Mouse (Mus musculus) yolk sac, embryonic 10.5 days (tissue): Measurements from ENCODE around the gene Rad51b.

Experiments used
- DNase-seq: peaks from one replicate; pipeline ENCODE4 v3.0.0-alpha.2; 2017; ENCODE audit warnings: low spot score

The Rad51b gene

DNA sequence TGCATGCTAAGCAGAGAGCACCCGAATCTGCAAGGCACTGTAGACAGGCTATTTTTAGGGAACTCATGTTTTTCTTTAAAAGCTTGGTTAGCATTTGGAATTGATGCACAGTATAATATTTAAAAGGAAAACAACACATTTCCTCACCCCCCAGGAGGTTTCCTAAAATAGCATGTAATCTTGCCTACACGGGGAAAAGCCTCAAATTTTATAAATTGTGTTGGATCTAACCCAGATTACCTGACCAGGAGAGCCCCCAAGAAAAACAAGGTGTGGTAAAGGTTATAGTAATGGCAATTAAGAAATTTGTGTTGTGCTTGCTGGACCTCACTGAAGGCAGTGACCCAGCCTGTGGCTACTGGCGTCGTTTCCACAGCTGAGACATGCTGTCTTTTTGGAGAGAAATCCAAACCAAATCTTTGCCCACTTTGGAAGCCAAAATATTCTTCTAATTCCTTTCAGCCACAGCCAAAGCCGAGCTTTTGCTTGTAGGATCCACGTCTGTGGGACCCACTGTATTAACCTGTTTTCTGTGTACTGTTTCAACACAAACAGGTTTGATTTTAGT lies 282.0 kb downstream of the Rad51b start:
- DNase-seq: no peak

DNA sequence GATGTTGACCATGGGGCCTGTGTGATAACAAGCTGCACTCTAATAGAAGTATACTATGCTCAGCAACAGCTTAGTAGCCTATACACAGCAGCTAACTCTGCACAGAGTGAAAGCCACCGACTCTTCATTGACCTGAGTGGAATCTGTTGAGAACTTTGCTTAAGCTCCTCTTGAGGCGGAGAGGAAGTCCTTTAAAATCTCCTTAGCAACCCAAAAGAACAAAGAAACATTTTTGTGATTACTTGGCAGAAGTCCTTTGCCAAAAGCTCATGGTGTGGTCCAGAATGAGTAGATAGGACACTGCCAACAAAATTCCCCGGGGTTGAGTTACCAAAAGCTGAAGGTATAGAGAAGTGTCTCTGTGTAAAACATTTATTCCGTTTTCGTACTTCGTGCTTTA lies 282.8 kb downstream of the Rad51b start:
- no peak for DNase-seq

- DNase-seq: no peak
These were observed 287.6 kb downstream of the Rad51b start for GRCm38 (mm10) chr12:79584556-79585307.

DNA sequence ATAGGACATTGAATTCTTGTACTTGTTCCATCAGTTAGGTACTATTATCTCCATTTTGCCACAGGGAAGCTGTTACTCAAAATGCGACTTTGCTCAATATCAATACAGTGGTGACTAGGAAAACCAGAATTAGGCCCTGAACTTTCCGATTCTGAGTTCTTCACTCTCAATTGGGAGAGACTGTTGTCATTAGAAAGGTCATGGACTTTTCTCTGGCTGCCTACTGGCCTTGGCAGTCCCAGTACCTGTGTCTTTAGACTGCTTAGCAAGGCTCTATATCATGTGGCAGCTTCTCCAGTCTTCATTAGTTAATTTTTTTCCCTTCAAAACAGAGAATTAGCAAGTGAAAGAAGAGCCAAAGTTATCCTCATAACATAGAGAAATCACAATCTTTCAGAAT lies 288.3 kb downstream of the Rad51b start:
- no peak for DNase-seq

GRCm38 (mm10) chr12:79588831-79589230 lies 291.7 kb downstream of the Rad51b start:
- DNase-seq: no peak

DNA sequence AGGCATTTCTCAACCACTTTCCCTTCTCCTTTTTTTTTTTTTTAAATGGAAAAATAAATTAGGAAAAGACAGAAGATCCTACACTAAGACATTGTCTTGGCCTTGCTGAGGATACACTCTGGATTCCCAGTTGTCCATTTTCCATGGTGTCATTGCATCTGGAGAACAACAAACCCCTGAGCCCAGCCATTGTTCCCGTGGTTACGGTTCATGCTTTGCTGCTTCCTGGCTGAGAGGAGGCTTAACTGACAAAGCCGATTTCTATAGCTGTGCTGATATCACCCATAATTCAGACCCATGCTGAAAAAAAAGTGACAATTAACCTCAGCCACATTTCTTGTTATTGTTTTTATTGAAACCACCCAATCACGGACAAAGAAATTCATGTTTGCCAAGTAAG lies 295.1 kb downstream of the Rad51b start:
- DNase-seq: no peak

- no peak for DNase-seq
These were observed 299.8 kb downstream of the Rad51b start for GRCm38 (mm10) chr12:79596842-79597241.

- no peak for DNase-seq
These were observed 300.3 kb downstream of the Rad51b start for GRCm38 (mm10) chr12:79597351-79597750.

DNA sequence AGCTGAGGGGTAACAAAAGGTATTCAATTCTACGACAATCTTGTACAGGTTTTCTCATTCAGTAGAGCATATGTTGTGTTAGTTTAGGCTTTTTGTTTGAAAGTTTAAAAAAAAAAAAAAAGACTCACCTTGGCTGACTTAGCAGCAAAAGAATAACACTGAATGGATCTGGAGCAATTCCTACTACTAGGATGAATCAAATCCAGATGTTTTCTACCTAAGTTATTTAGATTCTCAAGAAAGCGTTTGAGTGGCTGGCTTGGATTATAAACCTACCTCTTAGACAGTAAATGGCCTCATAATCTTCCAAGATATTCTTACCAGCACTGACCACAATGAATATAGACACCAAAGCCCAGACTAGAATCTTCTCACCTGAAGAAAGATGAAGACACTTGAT lies 300.7 kb downstream of the Rad51b start:
- no peak for DNase-seq

GRCm38 (mm10) chr12:79598496-79598895 lies 301.4 kb downstream of the Rad51b start:
- DNase-seq: peak; percentile 75

DNA sequence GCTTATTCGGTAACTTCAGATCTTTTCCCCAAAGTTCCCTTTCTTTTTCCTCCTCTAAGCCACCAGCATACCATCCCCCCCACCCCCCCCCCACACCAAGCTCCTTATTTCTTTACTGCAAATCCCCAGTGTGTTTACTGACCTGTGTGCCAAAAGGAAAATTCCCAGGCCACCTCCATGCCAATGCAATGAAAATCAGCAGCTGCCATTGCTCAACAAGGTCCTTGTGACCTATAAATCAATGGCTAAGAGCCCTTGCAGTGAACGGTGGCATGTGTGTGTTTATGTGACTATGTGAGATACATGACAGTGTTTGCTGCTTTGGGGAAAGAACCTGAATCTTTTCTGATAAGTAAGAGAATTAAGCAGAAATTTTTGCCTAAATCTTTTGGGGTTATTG lies 301.8 kb downstream of the Rad51b start:
- DNase-seq: peak; percentile 42

DNA sequence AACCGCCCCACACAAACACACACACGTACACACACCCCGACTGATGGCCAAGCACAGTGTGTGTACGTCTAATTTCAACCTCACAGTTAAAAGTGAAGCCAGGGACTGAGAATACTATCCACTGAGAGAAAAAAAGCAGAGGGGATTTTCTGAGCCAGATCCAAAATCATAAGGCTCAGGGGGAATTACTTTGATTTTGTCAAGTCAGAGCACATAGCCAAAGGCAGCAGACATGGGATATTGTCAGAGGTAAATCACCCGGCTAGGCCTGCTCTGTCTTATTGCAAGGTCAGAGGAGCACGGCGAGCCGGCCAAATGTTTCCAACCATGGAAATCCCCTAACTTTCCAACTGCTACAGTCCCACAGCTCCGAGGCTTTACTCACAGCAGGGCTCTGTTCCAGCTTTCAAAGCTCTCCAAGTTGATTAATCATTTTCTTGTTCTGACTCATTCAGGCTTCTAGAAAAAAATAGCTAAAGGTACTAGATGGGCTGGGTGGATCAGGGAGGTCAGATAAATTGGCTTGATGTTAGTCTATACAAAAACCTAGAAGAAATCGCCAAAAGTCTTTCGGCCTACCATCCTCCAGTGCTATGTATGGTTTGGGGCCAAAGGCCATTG lies 303.2 kb downstream of the Rad51b start:
- peak; percentile 62 for DNase-seq

DNA sequence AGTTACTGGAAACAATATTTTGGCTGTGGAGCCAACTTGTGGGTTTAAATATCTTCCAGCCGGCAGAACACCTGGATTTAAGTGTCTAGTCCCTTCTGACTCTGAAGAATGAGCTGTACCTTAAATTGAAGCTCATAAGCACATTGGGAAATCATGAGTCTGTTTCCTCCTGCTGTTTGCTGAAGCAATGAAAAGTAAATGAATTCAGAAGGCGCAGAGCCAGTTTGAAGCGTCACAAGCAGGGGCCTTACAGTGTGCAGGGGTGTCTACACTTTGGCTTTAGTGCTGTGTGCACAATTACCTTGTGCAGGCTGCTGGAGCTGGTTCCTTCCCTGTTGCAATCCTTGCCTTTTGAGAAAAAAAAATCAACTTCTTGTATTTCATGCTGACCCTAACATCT lies 305.6 kb downstream of the Rad51b start:
- DNase-seq: no peak

DNA sequence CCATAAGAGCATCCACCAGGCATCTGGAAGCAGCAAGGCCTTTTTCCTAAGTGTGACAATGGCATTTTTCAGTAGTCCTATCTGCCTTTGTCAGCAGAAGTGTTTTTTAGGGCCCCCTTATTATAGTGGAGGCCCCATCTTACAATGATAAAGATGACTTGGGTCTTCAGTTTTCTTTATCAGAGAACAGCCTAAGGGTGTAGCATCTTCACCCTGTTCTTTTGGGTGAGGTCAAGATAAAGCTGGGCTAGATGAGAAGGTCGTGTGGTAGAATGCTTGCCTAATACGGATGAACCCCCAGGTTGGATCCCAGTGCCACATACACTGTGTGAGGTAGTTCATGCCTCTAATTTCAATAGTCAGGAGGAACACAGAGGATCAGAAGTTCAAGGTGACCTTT lies 307.8 kb downstream of the Rad51b start:
- DNase-seq: no peak

DNA sequence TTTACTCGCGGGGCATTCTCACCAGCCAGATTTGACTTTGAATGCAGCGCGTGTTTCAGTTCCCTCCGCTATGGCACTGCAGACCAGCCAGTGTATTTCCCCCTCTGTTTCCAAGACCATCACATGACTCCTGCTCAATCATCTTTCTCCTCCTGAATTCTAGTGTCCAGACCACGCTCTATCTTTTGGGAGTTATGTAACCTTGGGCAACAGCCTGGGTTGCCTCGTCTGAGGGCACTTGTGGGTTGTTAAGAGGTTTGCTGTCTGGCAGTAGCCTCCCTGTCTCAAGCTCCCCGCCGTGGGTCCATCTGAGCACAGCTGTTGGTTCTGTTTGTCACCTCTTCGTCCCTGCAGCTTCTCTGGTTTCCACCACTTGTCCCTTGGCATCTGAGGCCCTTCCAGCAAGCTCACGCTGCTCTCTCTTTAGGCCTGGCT lies 309.1 kb downstream of the Rad51b start:
- DNase-seq: no peak

DNA sequence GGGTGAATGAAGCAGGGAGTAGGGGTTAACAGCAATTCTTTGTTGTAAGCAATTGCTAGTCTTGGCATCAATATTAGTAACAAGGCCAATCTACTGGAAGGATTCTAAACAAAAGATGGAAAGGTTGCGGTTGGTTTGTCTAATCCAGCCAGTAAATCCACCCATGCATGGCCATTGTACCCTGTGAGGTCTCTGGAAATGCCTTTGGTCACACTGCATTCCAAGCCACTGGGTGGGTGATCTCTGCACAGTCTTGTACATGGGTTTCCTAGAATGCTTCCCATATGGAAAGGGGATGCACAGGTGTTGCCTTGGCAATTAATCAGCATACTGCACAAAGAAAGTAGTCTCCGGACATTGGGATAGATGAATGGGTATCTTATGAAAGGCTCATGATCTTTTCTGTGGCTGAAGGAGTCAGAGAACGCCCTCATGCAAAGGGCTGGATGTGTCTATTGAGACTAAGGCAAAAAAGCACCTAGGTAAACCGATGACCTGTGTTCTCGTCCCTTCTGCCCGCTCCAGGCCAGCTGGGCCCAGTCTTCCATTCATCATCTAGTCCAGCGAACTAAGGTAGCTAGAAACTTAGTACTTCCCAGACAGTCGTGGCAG lies 312.4 kb downstream of the Rad51b start:
- no peak for DNase-seq

DNA sequence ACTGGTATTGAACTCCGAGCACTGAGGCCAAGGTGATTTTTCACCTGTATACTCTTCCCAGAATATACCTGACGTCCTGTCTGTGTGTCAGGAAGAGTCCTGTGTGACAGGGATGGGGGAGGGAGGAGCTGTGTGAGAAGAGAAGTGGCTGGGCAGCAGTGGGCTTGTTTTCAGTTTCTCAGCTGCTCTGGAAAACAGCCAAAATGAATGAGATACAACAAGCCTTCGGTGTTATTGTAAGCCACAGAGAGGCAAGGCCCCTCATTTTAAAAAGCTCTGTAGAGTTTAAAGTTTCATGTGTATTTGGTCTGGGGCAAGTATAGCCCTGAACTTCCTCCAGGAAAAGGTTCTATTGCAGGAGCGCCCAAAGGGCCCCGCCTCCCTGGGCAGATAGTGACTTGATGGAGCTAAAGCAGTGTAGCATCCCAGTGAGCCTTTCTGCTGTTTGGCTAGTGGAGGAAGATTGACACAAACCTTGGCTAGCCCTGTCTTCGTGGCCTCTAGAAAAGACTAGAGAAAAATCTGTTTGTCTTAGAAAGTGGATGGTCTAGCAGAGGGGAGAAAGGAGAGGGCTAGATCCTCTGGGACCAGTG lies 313.5 kb downstream of the Rad51b start:
- no peak for DNase-seq

DNA sequence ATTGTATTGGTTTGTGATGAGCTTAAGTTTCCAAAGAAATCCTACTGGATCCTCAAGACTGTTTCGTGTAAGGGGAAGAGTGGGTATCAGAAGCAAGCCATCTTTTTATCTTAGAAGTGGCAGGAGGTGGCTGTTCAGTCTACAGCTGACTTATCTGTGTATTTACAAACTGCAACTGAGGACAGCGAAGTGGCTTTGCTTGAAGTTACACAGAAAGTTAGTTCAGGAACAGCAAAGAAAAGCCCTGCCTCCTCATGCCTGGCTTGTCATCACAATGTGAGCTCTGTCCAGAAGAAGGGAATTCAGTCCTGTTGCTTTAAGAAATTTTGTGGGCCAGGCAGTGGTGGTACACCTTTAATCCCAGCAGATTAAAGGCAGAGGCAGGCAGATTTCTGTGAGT lies 314.6 kb downstream of the Rad51b start:
- no peak for DNase-seq

- DNase-seq: peak; percentile 84
These were observed 315.4 kb downstream of the Rad51b start for GRCm38 (mm10) chr12:79612334-79613060.

DNA sequence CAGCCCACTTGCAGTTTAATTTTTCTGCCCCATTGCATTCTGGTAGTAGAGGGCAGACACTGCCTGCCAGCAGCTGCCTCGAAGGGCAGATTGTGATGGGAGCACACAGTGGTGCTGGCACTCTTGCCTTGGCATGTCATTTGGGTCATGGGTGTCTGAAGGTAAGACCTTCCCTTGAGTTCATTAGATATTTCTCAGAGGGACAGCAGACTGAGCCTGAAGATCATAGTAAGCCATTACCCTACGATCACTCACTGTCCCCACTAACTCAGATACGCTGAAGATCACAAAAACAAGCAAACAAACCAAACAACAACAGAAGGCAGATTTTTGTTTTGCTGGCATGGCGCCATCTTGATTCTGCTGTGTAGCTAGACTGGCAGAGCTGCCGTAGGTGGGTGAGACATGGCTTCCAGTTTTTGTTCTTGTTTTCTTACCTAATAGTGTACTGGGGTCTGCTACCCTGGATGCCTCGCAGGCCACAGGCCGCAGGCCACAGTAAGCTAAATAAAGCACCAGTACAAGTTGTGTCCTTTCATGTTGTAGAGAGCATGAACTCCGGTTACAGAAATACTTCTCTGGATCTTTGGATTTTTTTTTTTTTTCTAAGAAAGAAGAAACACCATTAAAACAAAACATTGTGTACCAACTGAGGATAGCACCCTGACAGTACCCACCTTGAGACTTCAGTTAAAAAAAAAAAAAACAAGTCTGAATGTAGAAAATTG lies 316.1 kb downstream of the Rad51b start:
- DNase-seq: no peak

DNA sequence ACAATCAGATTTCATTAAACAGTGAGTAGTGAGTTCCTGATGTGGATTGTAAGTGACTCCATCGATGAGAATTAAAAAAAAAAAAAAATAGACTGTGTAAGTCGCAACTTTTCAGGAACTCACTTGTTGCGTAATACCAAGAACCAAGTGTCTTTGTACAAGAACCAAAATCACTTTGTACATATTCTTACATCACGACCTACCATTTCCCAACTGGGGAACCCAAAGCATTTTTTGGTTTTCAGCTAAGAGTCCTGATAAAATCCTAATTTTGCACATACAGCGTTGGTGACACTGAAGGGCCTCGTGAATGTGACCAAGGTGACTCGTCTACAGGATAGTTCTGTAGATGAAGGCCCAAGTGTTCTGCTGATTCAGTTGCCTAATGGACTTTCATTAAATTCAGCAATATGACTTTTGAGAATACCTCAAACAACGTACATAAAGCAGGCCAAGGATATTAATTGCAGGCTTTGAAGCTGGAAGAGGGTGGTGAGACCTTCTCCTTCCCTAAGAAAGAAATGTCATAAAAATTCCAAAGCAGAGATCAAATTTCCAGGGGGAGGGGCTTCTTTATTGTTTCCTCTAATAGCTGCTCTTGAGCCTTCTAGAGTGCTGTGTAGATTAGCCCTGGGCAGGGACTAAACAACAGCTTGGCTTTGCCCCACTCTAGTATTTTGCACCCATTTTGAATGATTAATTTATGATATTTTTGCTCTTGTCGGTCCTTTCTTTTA lies 316.9 kb downstream of the Rad51b start:
- DNase-seq: no peak
